Mouse (Mus musculus) left cerebral cortex, postnatal 25 days (tissue): Measurements from ENCODE around the gene Gm11634. TPM values are rescaled to one million over a fixed set of nuclear protein-coding genes. Genes with fewer than 3 reads are reported as not detected.

Experiments
- DNase-seq, 2 experiments: peaks; one replicate each; pipeline ENCODE4 v3.0.0; 2022; ENCODE audit warnings: low spot score in 2 of 2, mixed read lengths in 1 of 2
- intact Hi-C: fragments of 180-260 bp; cut with DNase I; formaldehyde crosslinking; loops from one replicate; pipeline ENCODE4 v1.15.1; 2025
- total RNA-seq, 2 experiments: library from RNA; stranded (reverse); gene quantifications; 2 replicates each; pipeline ENCODE4 v1.2.3; 2021

Gene Gm11634
- total RNA-seq, 2 experiments from 2014 or later, result not detected

DNA sequence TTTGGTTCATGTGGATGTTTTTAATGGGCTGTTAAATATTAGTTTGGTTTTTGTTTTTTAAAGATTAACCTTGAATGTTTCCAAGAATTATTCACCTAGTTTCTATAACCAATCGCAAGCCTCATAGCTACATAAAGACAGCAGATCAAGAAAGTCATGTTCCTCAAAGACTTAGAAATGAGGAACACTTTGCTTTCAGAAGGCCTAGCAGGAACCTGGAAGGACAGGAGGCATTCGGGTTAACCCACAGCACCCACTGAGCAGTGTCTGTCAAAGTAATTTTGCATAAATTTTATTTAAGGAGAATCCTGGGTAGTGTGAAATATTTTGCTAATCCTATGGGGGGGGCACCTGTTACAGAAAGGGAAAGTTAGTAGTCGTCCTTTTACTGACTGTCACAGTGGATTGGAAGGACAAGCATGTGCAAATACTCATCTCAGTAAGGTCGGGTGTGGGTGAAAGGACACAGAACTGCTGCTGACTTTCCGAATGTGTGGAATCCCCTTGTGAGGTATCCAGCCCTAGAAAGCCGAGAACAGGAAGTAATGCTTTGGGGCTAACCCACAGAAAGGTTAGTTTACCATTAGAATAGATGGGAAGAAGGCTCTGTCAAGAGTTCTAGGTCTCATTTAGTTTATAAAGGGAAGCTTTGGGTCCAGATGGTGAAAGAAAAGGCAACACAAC lies 17.8 kb downstream of the Gm11634 start:
- intact Hi-C loops, result no loop called here
- no peak for DNase-seq

DNA sequence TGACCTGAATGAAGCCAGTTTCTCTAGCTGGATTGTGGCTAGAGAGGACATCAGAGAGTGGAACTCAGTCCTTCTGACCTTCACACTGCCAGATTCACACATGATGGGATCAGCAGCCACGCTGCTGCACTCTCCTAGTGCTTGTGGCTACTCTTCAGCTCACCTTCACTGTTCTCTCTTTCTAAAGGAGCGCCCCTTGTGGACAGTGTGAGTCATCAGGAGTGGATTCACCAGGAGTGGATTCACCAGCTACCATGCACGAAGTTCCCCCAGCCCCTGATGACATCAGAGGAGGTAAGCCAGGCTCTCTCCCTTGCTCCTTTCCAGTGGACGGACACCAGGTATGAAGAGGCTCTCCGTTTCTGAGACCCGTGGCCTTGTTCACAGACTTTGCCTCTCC lies 22.9 kb downstream of the Gm11634 start:
- DNase-seq, result no peak
- intact Hi-C loops, result loop anchor here (10.0 kb wide), 1 partner anchor 159 kb away; the partner anchor contains the start of gene Dhx8

GRCm38 (mm10) chr11:101568421-101568820 lies 30.6 kb downstream of the Gm11634 start:
- intact Hi-C loops, result no loop called here
- no peak for DNase-seq

GRCm38 (mm10) chr11:101562391-101562790 lies 36.7 kb downstream of the Gm11634 start:
- peak; percentile 25 to 56 for DNase-seq

DNA sequence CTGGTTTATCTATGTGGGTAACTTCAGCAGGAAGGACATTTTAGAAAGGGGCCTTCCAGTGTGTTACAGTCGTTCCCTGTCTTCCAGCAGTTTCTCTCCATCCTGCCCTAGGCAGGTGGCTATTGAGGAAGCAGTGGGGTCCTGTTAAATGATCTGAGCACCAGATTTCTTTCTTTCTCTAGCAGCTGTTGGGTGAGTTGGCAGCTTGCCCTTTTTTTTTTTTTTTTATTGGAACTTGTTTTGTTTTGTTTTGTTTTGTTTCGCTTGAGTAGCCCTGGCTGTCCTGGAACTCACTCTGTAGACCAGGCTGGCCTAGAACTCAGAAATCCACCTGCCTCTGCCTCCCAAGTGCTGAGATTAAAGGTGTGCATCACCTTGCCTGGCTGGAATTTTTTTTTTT lies 42.1 kb downstream of the Gm11634 start:
- no peak for DNase-seq
- intact Hi-C loops, result no loop called here

More at GRCm38 (mm10) chr11:101562391-101562790, 36.7 kb downstream of the Gm11634 start:
- intact Hi-C loops, result no loop called here

- intact Hi-C loops, result no loop called here
- DNase-seq, result no peak
These were observed 42.5 kb downstream of the Gm11634 start for GRCm38 (mm10) chr11:101556541-101556940.

DNA sequence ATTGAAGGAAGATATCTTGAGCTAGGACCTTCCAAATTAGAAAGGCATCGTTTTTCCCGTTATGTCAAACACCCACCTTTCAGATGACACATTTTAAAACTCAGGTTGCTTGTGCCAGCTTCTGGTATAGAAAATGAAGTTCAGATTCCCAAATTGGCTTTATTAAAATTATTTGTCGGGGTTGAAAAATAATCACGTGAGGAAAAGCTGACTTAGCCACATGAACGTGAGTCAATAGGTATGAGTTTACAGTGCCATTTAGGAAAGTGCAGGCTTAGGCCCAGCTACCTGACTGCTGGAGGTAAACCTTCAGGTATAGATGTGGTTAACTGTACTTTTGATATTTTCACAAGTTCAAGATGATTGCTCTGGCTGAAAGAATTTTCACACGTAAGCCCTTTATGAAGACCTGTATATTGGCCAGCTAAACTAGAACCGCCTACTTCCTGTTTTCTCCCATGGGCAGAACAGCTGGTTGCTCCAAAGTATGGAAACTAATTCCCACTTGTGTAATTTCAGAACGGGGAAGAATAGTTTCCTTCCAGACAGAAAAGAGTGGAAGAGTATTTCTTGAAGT lies 45.6 kb downstream of the Gm11634 start:
- DNase-seq, result no peak
- intact Hi-C loops, result loop anchor here (2.0 kb wide), 1 partner anchor 87 kb away; the partner anchor contains the start of gene Vat1

DNA sequence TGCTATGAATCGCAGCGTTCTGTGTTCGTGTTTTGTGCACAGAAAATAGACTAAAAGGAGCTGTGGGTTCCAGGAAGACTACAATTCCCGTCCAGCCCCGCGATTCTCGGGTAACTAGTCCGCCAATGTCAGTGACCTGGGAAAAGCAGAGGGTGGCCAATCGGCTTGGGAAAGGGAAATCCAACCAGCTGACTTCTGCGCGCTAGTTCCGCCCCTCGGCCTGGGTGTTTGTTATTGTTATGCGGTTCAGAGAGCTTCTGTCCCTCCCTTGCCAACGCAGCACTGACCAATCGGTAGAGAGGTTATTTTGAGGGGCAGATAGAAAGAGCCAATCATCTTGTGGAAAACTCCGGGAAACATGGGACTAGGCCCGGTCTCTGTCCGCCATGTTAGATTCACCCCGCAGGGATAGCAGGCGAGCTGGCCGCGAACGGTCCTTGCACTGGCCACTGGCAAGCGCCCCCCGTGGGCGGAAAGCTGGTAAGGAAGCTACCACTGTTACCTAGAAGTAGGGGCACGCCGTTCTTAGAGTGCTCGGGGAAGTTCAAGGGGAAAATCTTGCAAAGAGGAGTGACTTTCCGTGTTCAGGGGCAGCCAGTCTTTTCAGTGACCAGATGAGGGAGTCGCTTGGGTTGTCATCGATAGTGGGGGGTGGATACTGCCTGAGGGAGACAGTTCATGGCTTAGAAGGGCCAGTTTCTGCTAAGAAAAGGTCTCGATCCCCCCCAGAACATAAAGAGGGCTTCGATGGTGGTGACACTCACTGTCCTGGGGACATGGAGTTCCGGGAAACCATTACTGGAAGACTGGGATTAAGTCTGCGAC lies 46.4 kb downstream of the Gm11634 start:
- intact Hi-C loops, result loop anchor here (2.0 kb wide), 1 partner anchor 86 kb away; the partner anchor contains the start of gene Vat1
- peak; percentile 98 to 100 for DNase-seq

- DNase-seq, result peak; percentile 96
- intact Hi-C loops, result loop anchor here (2.0 kb wide), 1 partner anchor 85 kb away; the partner anchor contains the start of gene Vat1
These were observed 47.1 kb downstream of the Gm11634 start, which contains the start of the genes Brca1 and Nbr1 for GRCm38 (mm10) chr11:101551751-101552475. Brca1 (minus strand) TSS chr11:101551955. Nbr1 (plus strand) TSS chr11:101552149.

DNA sequence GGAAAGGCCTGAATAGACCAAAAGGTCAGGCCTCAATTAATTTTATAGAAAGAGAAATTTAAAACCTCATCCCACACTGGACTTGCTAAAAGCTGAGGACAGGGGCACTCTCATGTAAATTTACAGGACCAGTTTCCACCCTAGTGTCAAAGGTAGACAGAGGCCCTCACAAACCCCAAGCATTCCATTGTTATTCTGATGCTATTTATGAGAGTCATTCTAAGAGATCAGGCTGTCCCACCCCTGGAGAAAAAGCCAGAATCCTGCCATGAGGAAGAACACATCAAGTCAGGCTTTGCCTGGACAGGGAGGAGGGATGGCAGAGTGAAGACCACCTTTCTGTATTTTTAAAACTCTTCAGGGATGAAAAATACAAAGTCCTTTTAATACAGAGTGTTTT lies 50.5 kb downstream of the Gm11634 start:
- DNase-seq, result no peak
- intact Hi-C loops, result no loop called here

DNA sequence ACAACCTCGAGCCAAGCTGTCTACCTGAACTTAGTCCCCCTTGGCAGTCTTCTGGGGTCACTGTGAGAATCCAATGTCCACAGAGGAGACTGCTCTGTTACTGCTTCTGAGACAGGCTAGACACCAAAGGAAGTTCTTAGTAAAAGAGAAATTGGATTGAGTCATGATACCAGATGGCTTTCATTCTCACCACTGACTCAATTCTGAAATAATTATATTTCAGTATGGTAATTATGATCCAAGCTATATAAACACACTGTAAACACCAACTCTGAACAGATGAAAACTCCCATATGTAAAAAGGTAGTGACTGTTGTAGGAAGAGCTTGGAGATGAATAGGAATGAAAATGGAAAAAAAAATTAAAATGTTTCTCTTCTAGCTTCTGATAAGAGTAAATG lies 54.9 kb downstream of the Gm11634 start:
- intact Hi-C loops, result loop anchor here (2.0 kb wide), 1 partner anchor 75 kb away; no protein-coding TSS in a partner anchor
- peak in 1 of 2 experiments; percentile 62 for DNase-seq

Other genes with a start within 250 kb of the Gm11634 start
- under 1 TPM in 1 of 2 experiments, not detected in 1; 0.14 TPM for gene G6pc, start 231.7 kb downstream of the Gm11634 start, total RNA-seq
- gene Aarsd1, start 181.6 kb downstream of the Gm11634 start, total RNA-seq, result 10 to 100 TPM; 38.7 to 40.1 TPM
- gene Gm27029, start 174.5 kb downstream of the Gm11634 start, total RNA-seq, result 1 to 10 TPM; 5.9 to 6.6 TPM
- gene Rundc1, start 174.2 kb downstream of the Gm11634 start, total RNA-seq, result 10 to 100 TPM; 35.6 to 37.0 TPM
- 1 to 10 TPM; 4.0 to 6.0 TPM for gene Ptges3l, start 173.9 kb downstream of the Gm11634 start, total RNA-seq
- gene Rpl27, start 157.0 kb downstream of the Gm11634 start, total RNA-seq, result 10 to 100 TPM; 32.5 to 37.0 TPM
- 1 to 10 TPM; 2.0 to 2.4 TPM for gene Ifi35, start 150.8 kb downstream of the Gm11634 start, total RNA-seq
- 100 to 1,000 TPM; 149 to 175 TPM for gene Rnd2, start 134.3 kb downstream of the Gm11634 start, total RNA-seq
- gene Vat1, start 133.0 kb downstream of the Gm11634 start, total RNA-seq, result 10 to 100 TPM; 36.7 to 39.9 TPM
- gene Brca1, start 47.3 kb downstream of the Gm11634 start, total RNA-seq, result under 1 TPM; 0.69 to 0.80 TPM
- 100 to 1,000 TPM; 127 to 130 TPM for gene Nbr1, start 47.1 kb downstream of the Gm11634 start, total RNA-seq
- 1 to 10 TPM; 1.1 to 1.6 TPM for gene Tmem106a, start 17.0 kb downstream of the Gm11634 start, total RNA-seq
- 1 to 10 TPM; 6.0 to 7.2 TPM for gene Rdm1, start 27.9 kb upstream of the Gm11634 start, total RNA-seq
- gene Arl4d, start 66.3 kb upstream of the Gm11634 start, total RNA-seq, result 10 to 100 TPM; 23.9 to 32.1 TPM
- gene Dhx8, start 133.7 kb upstream of the Gm11634 start, total RNA-seq, result 10 to 100 TPM; 38.2 to 39.3 TPM
- gene Etv4, start 186.1 kb upstream of the Gm11634 start, total RNA-seq, result 10 to 100 TPM; 18.1 to 20.3 TPM